Mouse (Mus musculus) myocyte (in vitro differentiated cells): ENCODE results near the gene Podn. TPM values are rescaled to one million over a fixed set of nuclear protein-coding genes. Genes with fewer than 3 reads are reported as not detected.

Source experiments
- H3K27me3 ChIP-seq: one replicate; pipeline ENCODE4 v1.6.1; 2011; ENCODE audit not compliant: control insufficient read depth, insufficient read depth, insufficient read length
- H3K36me3 ChIP-seq: one replicate; pipeline ENCODE4 v1.6.1; 2011; ENCODE audit not compliant: control insufficient read depth, insufficient read depth
- H3K4me2 ChIP-seq: one replicate; pipeline ENCODE4 v1.6.1; 2011; ENCODE audit warnings: low read depth, control low read depth
- H3K4me3 ChIP-seq: one replicate; pipeline ENCODE4 v1.5.1; 2011; ENCODE audit warnings: mild to moderate bottlenecking, control low read depth, moderate library complexity
- H3K79me2 ChIP-seq: one replicate; pipeline ENCODE4 v1.6.1; 2011; ENCODE audit not compliant: control insufficient read depth, insufficient read depth
- H3ac ChIP-seq: one replicate; pipeline ENCODE4 v1.6.1; 2011; ENCODE audit not compliant: control insufficient read depth, insufficient read length
- CEBPB ChIP-seq: IDR thresholded peaks from 2 replicates; pipeline ENCODE4 v1.6.1; 2011; ENCODE audit warnings: mild to moderate bottlenecking, moderate library complexity; ENCODE audit not compliant: poor library complexity, insufficient read depth, severe bottlenecking
- E2F4 ChIP-seq: IDR thresholded peaks from one replicate; pipeline ENCODE4 v1.6.1; 2011; ENCODE audit warnings: mild to moderate bottlenecking, control low read depth, moderate library complexity; ENCODE audit not compliant: insufficient read depth
- MAX ChIP-seq: IDR thresholded peaks from one replicate; pipeline ENCODE4 v1.6.1; 2011; ENCODE audit warnings: low read depth, mild to moderate bottlenecking, control low read depth
- MYOD1 ChIP-seq, 3 experiments: IDR thresholded peaks; one replicate each; pipeline ENCODE4 v1.6.1; 2011; ENCODE audit warnings: control low read depth in 2 of 3, low read depth in 2 of 3, mild to moderate bottlenecking in 2 of 3, moderate library complexity in 1 of 3; ENCODE audit not compliant: insufficient read length in 2 of 3, control insufficient read depth in 1 of 3
- MYOG ChIP-seq, 3 experiments: IDR thresholded peaks; one replicate each; pipeline ENCODE4 v1.6.1; 2011; ENCODE audit warnings: control low read depth in 2 of 3, low read depth in 2 of 3, mild to moderate bottlenecking in 2 of 3; ENCODE audit not compliant: insufficient read length in 2 of 3, control insufficient read depth in 1 of 3, insufficient read depth in 1 of 3
- POLR2A ChIP-seq: IDR thresholded peaks from one replicate; pipeline ENCODE4 v1.6.1; 2011; ENCODE audit warnings: low read depth, mild to moderate bottlenecking, control low read depth, moderate library complexity; ENCODE audit not compliant: insufficient read length
- POLR2AphosphoS2 ChIP-seq: IDR thresholded peaks from one replicate; pipeline ENCODE4 v1.6.1; 2011; ENCODE audit warnings: low read depth, control low read depth; ENCODE audit not compliant: insufficient read length
- REST ChIP-seq: IDR thresholded peaks from one replicate; pipeline ENCODE4 v1.6.1; 2011; ENCODE audit warnings: mild to moderate bottlenecking, control low read depth, moderate library complexity; ENCODE audit not compliant: insufficient read depth, insufficient read length
- SRF ChIP-seq: IDR thresholded peaks from one replicate; pipeline ENCODE4 v1.6.1; 2011; ENCODE audit warnings: low read depth; ENCODE audit not compliant: control insufficient read depth, insufficient read length
- TCF12 ChIP-seq: IDR thresholded peaks from one replicate; pipeline ENCODE4 v1.6.1; 2011; ENCODE audit warnings: mild to moderate bottlenecking, control low read depth; ENCODE audit not compliant: poor library complexity, insufficient read depth, severe bottlenecking
- TCF3 ChIP-seq: IDR thresholded peaks from one replicate; pipeline ENCODE4 v1.6.1; 2011; ENCODE audit warnings: low read depth, control low read depth; ENCODE audit not compliant: insufficient read length
- USF1 ChIP-seq: IDR thresholded peaks from one replicate; pipeline ENCODE4 v1.6.1; 2011; ENCODE audit warnings: low read depth, mild to moderate bottlenecking, control low read depth, moderate library complexity
- polyA plus RNA-seq: library from polyadenylated mRNA; unstranded; fragments of >200 nt; fragmentation: generic; extraction: Trizol; gene quantifications from one replicate; pipeline ENCODE4 v1.2.1, GENCODE M21; 2012; ENCODE audit warnings: missing spikeins

The Podn gene
- polyA plus RNA-seq, 1 experiment = 0.10 TPM

DNA sequence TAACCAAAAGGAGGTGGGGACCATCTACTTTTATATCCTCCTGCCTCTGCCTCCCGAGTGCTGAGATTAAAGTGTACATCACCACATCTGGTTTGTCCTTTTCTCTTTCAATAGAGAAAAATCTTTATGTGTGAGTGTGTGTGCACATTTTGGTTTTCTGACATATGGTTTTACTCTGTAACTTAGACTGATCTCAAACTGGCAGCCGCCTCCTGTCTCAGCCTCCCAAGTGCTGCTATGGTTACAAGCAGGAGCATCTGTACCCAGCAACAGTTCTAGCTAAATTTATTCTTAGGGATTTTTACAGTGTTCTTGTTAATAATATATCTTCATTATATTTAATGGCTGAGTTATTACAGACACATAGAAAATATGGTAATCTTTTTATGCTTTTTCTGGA is 39.0 kb downstream of the Podn start:
- H3K4me2 ChIP-seq = no peak overlapping the region
- H3K79me2 ChIP-seq = no peaks in the 10 kb centered on the region
- no peak overlapping the region for H3K4me3 ChIP-seq
- H3K27me3 ChIP-seq = no peaks in the 10 kb centered on the region
- TF ChIP-seq USF1 (no peak), E2F4 (no peak), POLR2AphosphoS2 (no peak), POLR2A (no peak), CEBPB (no peak), MYOG (IDR thresholded peaks at IDR 0.05; ENCODE audit: control insufficient read depth in 1 of 3, insufficient read depth in 1 of 3, insufficient read length in 2 of 3, low read depth in 2 of 3) (no peak)
- H3K36me3 ChIP-seq = peaks cover 14% of the 10 kb centered on the region
- H3ac ChIP-seq = no peak overlapping the region

DNA sequence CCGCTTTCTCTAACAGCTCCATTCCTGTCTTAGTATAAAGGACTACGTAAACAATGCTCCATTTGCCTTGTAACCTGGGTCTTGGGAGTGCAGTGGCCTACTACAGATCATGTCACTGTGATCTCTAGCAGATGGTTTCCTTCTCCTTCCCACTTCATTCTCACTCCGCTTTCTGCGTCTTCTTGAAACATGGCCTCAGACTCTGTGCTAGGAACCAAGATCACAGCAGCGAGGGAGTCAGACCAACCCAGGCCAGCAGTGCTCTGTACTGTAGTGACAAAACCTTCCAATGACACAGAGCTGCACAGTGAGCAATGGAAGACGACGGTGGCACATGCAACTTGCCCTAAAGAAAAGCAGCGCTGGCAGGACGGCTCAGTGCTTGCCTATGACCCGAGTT is 40.4 kb downstream of the Podn start:
- H3K4me3 ChIP-seq = no peak overlapping the region
- no peak overlapping the region for H3K4me2 ChIP-seq
- H3K79me2 ChIP-seq = no peaks in the 10 kb centered on the region
- H3K36me3 ChIP-seq = peaks cover 13% of the 10 kb centered on the region
- TF ChIP-seq TCF12 = no peak
- H3K27me3 ChIP-seq = no peaks in the 10 kb centered on the region
- no peak overlapping the region for H3ac ChIP-seq

DNA sequence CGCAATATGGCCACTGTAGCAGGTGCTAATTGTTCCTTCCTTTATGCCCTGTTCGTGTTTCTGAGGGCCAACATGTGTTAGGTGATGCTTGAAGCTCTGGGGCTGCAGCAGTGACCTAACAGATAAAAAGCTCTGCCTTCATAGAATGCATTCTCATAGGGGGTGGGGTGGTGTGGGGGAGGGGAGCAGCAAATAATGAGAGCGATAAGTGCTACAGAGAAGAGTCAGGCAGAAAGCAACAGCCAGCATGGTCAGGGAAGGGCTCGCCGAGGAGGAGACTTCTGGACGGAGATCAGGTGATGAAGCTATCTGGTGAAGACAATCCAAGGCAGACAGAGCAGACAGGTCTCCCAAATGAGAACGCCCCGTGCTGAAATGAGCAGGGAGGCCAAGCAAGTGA is 43.6 kb downstream of the Podn start:
- no peak overlapping the region for H3ac ChIP-seq
- H3K79me2 ChIP-seq = no peaks in the 10 kb centered on the region
- no peak overlapping the region for H3K4me2 ChIP-seq
- no peaks in the 10 kb centered on the region for H3K27me3 ChIP-seq
- no peak for TF ChIP-seq POLR2A
- no peak for TF ChIP-seq POLR2AphosphoS2
- no peak for TF ChIP-seq TCF12
- no peak for TF ChIP-seq CEBPB
- no peak for TF ChIP-seq USF1
- no peak for TF ChIP-seq E2F4
- TF ChIP-seq TCF3 = no peak
- TF ChIP-seq MYOG (IDR thresholded peaks at IDR 0.05; ENCODE audit: control insufficient read depth in 1 of 3, insufficient read depth in 1 of 3, insufficient read length in 2 of 3, low read depth in 2 of 3) = no peak
- TF ChIP-seq MAX = no peak
- no peak for TF ChIP-seq SRF
- TF ChIP-seq MYOD1 (IDR thresholded peaks at IDR 0.05; ENCODE audit: control insufficient read depth in 1 of 3, insufficient read length in 2 of 3, low read depth in 2 of 3) = no peak
- no peak for TF ChIP-seq REST
- peaks cover 17% of the 10 kb centered on the region for H3K36me3 ChIP-seq
- H3K4me3 ChIP-seq = no peak overlapping the region

DNA sequence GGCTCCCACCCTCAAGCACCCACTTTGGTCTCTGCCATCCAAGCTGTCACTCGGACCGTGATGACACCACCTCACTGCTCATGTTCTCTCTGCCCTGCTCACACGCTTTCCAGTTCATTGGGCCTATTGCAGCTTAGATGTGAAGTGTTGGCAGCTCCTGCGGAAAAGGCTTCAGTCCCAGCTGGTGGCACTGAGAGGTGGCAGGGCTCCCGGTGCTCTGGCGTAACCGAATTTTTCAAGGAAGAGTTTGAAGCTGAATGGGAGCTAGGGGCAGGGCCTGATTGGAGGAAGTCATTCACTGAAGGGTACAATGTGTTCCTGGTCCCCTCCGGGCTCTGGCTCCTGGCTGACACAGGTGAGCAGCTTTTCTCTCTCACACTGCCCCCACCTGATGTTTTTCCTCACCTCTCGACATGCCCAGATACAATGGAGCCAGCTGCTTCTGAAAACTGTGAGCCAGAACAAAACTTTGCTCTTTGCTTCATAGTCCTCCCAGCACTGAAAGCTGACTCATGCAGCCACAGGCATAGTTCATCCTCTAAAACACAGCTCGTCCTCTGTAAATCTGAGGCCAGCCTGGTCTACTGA is 44.5 kb downstream of the Podn start:
- Histone ChIP-seq H3K4me3 (no peak overlapping the region), H3K79me2 (no peaks in the 10 kb centered on the region), H3ac (no peak overlapping the region), H3K4me2 (no peak overlapping the region), H3K27me3 (no peaks in the 10 kb centered on the region), H3K36me3 (peaks cover 21% of the 10 kb centered on the region)
- no peak for TF ChIP-seq TCF12
- TF ChIP-seq USF1 = no peak
- TF ChIP-seq TCF3 = no peak
- no peak for TF ChIP-seq MYOD1 (IDR thresholded peaks at IDR 0.05; ENCODE audit: control insufficient read depth in 1 of 3, insufficient read length in 2 of 3, low read depth in 2 of 3)
- no peak for TF ChIP-seq SRF
- TF ChIP-seq POLR2A = no peak
- TF ChIP-seq POLR2AphosphoS2 = no peak
- TF ChIP-seq REST = no peak
- TF ChIP-seq MAX = no peak
- no peak for TF ChIP-seq MYOG (IDR thresholded peaks at IDR 0.05; ENCODE audit: control insufficient read depth in 1 of 3, insufficient read depth in 1 of 3, insufficient read length in 2 of 3, low read depth in 2 of 3)
- no peak for TF ChIP-seq E2F4

DNA sequence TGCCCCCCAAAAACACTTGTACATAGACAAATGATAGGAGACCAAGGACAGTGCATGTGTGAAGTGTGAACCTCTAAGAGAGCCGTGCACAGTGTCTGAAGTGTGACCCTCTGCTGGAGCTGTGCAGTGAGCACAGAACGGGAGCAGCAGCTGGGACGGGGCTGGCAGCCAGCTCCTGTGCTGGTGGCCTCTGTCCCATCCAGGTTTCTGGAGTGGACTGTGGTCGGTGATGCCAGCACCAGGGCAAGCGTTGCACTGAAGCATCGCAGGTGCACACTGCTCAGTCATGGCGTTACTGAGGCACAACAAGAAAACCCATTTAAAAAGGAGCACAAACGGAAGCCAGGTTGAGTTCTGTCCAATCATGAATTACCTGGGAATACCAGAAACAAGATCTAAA is 50.1 kb downstream of the Podn start:
- Histone ChIP-seq H3K79me2 (no peaks in the 10 kb centered on the region), H3ac (no peak overlapping the region), H3K36me3 (peaks cover 23% of the 10 kb centered on the region), H3K4me2 (no peak overlapping the region), H3K27me3 (no peaks in the 10 kb centered on the region), H3K4me3 (no peak overlapping the region)
- TF ChIP-seq TCF12 (no peak), REST (no peak), MYOD1 (IDR thresholded peaks at IDR 0.05; ENCODE audit: control insufficient read depth in 1 of 3, insufficient read length in 2 of 3, low read depth in 2 of 3) (no peak), TCF3 (no peak), POLR2AphosphoS2 (no peak), POLR2A (no peak), MAX (no peak), E2F4 (no peak), SRF (no peak), MYOG (IDR thresholded peaks at IDR 0.05; ENCODE audit: control insufficient read depth in 1 of 3, insufficient read depth in 1 of 3, insufficient read length in 2 of 3, low read depth in 2 of 3) (no peak), CEBPB (no peak), USF1 (no peak)
